Mouse (Mus musculus): ENCODE results near the gene Ptgs1. TPM values are rescaled to one million over a fixed set of nuclear protein-coding genes. Genes with fewer than 3 reads are reported as not detected.

Gene Ptgs1
- polyA plus RNA-seq, 1 experiment from 2014 or later: 3.7 TPM

DNA sequence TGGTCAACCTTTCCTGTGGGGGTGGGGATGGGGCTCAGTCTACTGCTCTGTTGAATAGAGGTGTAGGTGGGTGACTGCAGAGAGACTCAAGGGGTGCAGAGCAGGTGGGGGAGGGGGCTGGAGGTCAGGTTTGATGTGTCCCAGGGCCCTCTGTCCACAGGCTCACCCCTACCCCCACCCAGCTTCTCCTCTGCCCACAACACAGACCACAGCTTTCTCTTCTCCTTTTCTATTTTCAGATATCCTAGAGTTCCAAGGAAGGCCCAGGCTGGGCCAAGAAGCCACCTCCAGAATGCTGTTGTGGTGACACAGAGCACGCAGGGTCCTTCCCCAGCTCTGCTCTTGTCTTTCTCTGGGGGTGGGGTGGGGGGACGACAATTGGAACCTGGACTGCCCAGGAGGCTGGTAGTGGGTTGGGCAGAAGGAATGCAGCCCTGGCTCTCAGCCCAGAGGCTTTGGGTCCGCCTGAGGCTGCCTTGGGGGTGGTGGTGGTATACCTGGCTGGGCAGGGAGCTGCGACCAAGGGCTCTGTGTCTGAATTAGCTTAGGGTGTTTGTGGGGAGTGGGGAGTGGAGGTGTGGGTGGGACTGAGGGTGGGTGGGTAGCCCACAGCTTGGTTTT is 13.2 kb upstream of the Ptgs1 start:
- H3K9me3 ChIP-seq: no peaks in the 10 kb centered on the region
- no peak overlapping the region for H3K27ac ChIP-seq
- H3K36me3 ChIP-seq: no peaks in the 10 kb centered on the region

DNA sequence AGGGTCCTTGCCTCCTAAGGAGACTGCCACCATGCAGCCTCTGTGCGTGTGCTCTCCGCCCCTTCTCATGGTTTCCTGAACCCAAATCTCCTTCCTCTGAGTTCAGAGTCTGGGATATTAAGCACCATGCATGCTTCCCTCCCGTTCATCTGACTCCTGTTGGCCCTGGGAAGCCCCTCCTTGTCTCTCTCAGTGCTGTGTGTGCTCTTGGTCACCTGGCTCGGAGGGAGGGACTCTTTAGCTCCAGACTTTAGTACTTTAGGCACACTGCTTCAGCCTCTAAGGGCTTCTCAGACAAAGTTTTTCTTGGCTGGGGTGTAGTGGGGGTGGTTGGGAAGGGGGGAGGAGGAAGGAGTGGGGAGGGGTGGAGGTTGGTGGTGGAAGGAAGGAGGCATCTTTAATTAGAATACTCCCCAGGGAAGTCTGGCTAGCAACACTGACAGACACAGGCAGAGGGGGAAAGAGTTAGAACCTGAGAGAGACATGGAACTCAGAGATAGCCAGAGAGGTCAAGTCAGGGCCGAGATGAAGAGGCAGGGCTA is 12.5 kb upstream of the Ptgs1 start:
- 48% methylated on average over 5 of the region's 5 CpGs for WGBS
- Histone ChIP-seq H3K9me3 (no peaks in the 10 kb centered on the region), H3K9ac (replicated peaks) (no peak overlapping the region), H3K36me3 (no peaks in the 10 kb centered on the region), H3K4me1 (replicated peaks) (0 out of 2 replicates have a peak, but pooled peaks cover 8% of the 10 kb centered on the region), H3K27me3 (peaks cover 12% of the 10 kb centered on the region), H3K27ac (no peak overlapping the region), H3K4me3 (replicated peaks) (no peak overlapping the region), H3K4me2 (replicated peaks) (no peak overlapping the region)
- no peak for ATAC-seq

More for the DNA sequence above, 13.2 kb upstream of the Ptgs1 start:
- Histone ChIP-seq H3K4me3 (replicated peaks) (no peak overlapping the region), H3K4me2 (replicated peaks) (no peak overlapping the region), H3K27me3 (peaks cover 19% of the 10 kb centered on the region), H3K9ac (replicated peaks) (no peak overlapping the region), H3K4me1 (replicated peaks) (0 out of 2 replicates have a peak, but pooled peaks cover 8% of the 10 kb centered on the region)
- no peak for ATAC-seq
- WGBS: 64% methylated on average over 4 of the region's 4 CpGs

DNA sequence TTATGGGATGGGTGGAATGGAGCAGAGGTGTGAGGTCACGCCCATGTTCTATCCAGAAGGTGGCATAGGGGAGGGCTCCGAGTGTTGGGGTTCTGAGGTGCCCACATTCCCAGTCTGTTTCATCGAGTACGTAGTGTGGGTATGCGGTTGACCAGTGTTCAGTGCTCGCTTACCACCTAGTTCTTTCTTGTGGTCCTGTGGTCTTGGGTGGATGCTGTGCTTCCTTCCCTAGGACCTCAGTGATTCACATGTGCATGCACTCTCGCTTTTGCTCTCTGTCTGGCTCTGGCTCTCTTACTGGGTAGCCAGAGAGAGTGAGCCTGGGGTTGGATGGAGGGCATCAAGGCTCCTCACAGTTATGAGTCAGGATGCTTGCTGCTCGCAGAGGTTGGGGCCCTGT is 10.1 kb upstream of the Ptgs1 start:
- Histone ChIP-seq H3K27ac (no peak overlapping the region), H3K9ac (replicated peaks) (no peak overlapping the region), H3K36me3 (no peaks in the 10 kb centered on the region), H3K4me3 (replicated peaks) (no peak overlapping the region), H3K4me2 (replicated peaks) (no peak overlapping the region), H3K27me3 (no peaks in the 10 kb centered on the region), H3K4me1 (replicated peaks) (no peaks in the 10 kb centered on the region), H3K9me3 (no peaks in the 10 kb centered on the region)
- ATAC-seq: no peak
- WGBS: 92% methylated on average over 8 of the region's 8 CpGs

DNA sequence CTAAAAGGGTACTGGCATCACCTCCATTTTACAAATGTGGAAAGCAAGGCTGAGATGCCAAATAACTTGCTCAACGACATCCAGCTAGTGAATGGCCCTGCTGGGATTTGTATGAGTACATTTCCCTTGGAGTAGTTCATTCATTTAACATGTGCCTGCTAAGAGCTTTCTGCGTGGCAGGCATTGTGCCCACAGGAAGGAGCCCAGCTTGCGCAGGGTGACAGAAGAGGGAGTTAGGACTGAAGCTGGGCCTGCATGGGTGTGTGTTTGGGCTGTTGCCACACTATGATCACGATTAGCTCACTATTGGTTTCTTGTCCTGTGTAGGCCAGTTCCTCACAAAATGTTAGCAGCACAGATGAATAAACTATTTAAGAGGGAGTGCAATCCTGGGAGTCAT is 9.3 kb upstream of the Ptgs1 start:
- H3K4me1 ChIP-seq (replicated peaks): no peaks in the 10 kb centered on the region
- no peaks in the 10 kb centered on the region for H3K9me3 ChIP-seq
- 87% methylated on average over 4 of the region's 4 CpGs for WGBS
- H3K4me3 ChIP-seq (replicated peaks): no peak overlapping the region
- ATAC-seq: no peak
- H3K9ac ChIP-seq (replicated peaks): no peak overlapping the region
- H3K27ac ChIP-seq: no peak overlapping the region
- no peaks in the 10 kb centered on the region for H3K27me3 ChIP-seq
- no peak overlapping the region for H3K4me2 ChIP-seq (replicated peaks)
- H3K36me3 ChIP-seq: no peaks in the 10 kb centered on the region

DNA sequence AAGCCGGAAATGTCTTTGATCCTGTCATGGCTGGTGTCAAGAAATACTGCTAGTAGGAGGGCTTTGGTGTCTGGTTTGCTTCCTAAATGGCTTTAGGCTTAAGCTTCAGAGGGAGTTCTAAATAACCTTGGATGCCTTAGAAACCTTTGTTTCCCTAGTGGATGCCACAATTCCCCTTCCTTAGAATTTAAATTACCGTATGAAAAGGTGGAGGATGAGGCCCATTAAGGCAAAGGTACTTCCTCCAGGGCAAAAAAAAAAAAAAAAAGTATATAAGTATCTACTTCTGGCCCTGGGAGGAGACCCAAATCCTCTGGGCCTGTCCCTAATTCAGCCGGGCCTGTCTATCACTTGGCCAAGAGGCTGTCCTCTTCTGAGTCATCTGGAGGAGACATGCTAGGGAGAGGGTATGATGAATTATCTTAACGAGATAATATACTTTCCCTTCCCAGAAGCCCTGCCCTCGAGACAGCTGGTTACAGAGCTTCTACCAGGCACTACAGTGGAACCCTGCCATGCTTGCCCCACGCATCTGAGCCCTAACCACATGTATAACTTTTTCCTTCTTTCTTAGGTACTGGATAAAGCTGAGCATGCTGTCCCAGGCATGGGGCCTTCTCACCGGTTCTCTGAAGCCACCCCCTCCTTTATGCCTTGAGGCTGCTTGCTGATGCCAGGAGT is 7.9 kb upstream of the Ptgs1 start:
- no peak for ATAC-seq
- no peak overlapping the region for H3K4me3 ChIP-seq (replicated peaks)
- H3K9ac ChIP-seq (replicated peaks): no peak overlapping the region
- no peak overlapping the region for H3K27ac ChIP-seq
- H3K4me1 ChIP-seq (replicated peaks): no peaks in the 10 kb centered on the region
- WGBS: 67% methylated on average over 7 of the region's 7 CpGs
- H3K36me3 ChIP-seq: no peaks in the 10 kb centered on the region
- H3K4me2 ChIP-seq (replicated peaks): no peak overlapping the region
- H3K9me3 ChIP-seq: no peaks in the 10 kb centered on the region
- H3K27me3 ChIP-seq: no peaks in the 10 kb centered on the region

DNA sequence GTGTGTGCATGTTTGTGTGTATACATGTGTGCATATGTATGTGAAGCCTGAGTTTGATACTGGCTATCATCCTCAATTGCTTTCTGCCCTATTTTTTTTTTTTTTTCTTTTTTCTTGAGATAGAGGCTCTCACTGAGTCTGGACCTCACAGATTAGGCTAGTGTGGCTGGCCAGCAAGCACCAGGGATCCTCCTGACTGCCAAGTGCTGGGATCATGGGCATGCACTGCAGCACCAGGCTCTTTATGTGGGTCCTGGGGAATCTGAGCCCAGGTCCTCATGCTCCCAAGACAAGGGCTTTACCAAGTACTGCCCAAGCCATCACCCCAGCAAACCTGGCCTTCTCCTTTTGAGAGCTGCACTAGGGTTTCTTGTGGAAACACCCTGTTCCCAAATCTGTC is 6.8 kb upstream of the Ptgs1 start:
- H3K4me1 ChIP-seq (replicated peaks): no peaks in the 10 kb centered on the region
- no peak overlapping the region for H3K27ac ChIP-seq
- no peaks in the 10 kb centered on the region for H3K27me3 ChIP-seq
- no peaks in the 10 kb centered on the region for H3K9me3 ChIP-seq
- H3K4me3 ChIP-seq (replicated peaks): no peak overlapping the region
- no peaks in the 10 kb centered on the region for H3K36me3 ChIP-seq
- H3K4me2 ChIP-seq (replicated peaks): no peak overlapping the region
- H3K9ac ChIP-seq (replicated peaks): no peak overlapping the region
- ATAC-seq: no peak

DNA sequence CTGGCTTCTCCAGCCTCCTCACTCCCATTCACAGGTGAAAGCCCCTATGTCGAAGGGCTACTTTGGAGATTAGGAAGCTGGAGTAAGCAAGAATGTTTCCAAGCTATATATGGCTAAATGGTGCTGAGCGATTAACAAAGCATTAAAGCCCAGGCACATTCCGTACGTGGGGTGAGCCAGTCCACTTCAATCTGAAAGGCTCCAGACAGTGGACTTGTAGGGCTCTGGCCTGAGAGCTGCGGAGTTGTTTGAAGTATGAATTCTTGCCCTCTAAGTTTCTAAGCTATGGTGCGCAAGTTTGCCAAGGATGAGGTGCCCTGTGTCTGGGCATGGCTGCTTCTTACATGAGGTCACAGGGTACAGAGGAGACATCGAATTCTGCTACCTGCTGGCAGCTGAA is 6.1 kb upstream of the Ptgs1 start:
- WGBS: 85% methylated on average over 7 of the region's 7 CpGs
- no peak overlapping the region for H3K9ac ChIP-seq (replicated peaks)

DNA sequence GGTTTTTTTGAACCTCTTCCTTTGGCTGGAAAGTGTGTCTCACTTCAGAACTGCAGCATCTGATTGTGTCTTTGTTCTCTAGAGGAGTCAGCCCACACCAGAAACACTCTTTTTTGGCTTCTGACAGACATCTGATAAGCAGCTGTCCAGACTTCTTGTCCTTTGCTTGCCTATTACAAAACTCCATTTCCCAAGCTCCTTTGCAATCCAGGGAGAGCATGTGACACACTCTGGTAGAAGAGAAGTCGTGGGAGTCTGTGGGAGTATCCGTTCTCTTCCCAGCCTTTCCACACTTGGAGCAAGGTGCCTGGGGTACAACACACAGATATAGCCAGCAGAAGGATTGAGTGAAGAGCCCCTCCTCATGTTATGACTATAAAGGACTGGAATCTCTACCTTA is 5.6 kb upstream of the Ptgs1 start:
- H3K4me1 ChIP-seq (replicated peaks): no peaks in the 10 kb centered on the region
- WGBS: 41% methylated on average over 2 of the region's 2 CpGs
- no peaks in the 10 kb centered on the region for H3K9me3 ChIP-seq
- no peak overlapping the region for H3K4me3 ChIP-seq (replicated peaks)
- no peak overlapping the region for H3K4me2 ChIP-seq (replicated peaks)
- no peaks in the 10 kb centered on the region for H3K36me3 ChIP-seq
- 0 out of 2 replicates have a peak, but pooled peaks cover 7% of the 10 kb centered on the region for H3K27me3 ChIP-seq
- H3K9ac ChIP-seq (replicated peaks): no peak overlapping the region
- H3K27ac ChIP-seq: no peak overlapping the region
- ATAC-seq: no peak

More for the DNA sequence above, 6.1 kb upstream of the Ptgs1 start:
- 0 out of 2 replicates have a peak, but pooled peaks cover 6% of the 10 kb centered on the region for H3K27me3 ChIP-seq
- H3K27ac ChIP-seq: no peak overlapping the region
- H3K9me3 ChIP-seq: no peaks in the 10 kb centered on the region
- H3K4me2 ChIP-seq (replicated peaks): no peak overlapping the region
- H3K4me1 ChIP-seq (replicated peaks): no peaks in the 10 kb centered on the region
- H3K4me3 ChIP-seq (replicated peaks): no peak overlapping the region
- no peaks in the 10 kb centered on the region for H3K36me3 ChIP-seq
- no peak for ATAC-seq

DNA sequence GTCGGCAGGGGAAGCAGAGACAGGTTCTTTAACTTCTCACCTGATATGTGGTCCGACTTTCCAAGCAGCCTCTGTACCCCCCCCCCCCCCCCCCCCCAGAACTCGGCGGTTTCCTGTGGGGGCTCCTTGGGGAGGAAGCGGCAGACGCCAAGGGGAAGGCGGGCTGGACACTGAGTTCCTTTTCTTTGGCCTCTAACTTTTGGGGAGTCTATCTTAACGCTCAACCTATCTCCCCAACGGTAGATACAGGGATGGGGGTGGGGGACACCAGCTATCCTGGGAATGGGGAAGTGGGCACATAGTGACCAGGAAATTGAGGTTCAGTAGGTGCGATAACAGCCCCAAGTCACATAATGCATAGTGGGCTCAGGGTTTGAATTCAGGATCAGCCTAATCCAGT is 741 bp downstream of the Ptgs1 start:
- Histone ChIP-seq H3K36me3 (no peaks in the 10 kb centered on the region), H3K27ac (no peak overlapping the region), H3K27me3 (peaks cover 26% of the 10 kb centered on the region), H3K4me1 (replicated peaks) (peaks cover 10% of the 10 kb centered on the region), H3K9me3 (no peaks in the 10 kb centered on the region), H3K9ac (replicated peaks) (peak overlapping the region; percentile 61; the same call in 1 of the 2 replicates), H3K4me3 (replicated peaks) (peak overlapping the region; percentile 37), H3K4me2 (replicated peaks) (peak overlapping the region; percentile 63)
- no peak for ATAC-seq
- 53% methylated on average over 9 of the region's 10 CpGs for WGBS

DNA sequence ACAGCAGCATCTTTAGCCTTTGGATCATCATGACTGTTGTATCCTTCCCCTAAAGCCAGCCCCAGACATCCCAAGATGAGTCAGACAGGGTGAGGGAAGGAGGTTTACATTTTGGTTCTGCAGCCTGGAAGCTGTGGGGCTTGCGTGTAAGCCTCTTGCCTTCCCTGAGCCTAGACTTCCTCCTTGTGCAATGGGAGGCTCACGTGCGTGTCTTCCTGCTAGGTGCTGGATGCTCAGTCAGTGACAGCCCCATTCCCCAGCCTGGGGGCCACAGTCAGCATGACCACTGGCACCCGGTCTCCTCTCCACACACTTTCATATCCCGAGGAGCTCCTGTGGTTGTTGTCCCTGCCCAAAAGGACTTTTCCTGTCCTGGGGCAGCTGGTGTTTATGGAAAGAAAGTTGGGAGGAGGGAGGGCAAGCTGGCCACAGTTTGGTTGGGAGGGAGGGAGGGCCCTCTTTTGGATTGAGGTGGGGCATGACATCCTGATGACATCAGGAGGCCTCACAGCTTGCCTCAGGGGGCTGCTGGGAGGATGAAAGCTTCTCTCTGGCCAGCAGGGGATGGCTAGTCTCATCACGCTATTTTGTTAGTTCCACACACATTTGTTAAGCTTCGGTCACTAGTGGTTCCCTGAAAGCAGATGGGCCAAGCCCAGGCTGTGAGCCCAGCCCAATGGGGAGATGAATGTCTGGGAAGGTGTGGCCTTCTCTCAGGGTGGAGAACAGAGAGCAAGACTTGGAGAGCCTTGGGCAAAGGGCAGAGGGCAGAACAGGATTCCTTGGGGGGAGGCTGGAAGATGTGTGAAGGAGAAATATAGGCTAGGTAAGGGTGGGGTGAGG is 4.5 kb downstream of the Ptgs1 start:
- 74% methylated on average over 7 of the region's 7 CpGs for WGBS
- Histone ChIP-seq H3K4me3 (replicated peaks) (no peak overlapping the region), H3K27ac (no peak overlapping the region), H3K9ac (replicated peaks) (no peak overlapping the region), H3K9me3 (no peaks in the 10 kb centered on the region), H3K27me3 (peaks cover 18% of the 10 kb centered on the region), H3K4me2 (replicated peaks) (no peak overlapping the region), H3K36me3 (no peaks in the 10 kb centered on the region), H3K4me1 (replicated peaks) (peaks cover 10% of the 10 kb centered on the region)
- ATAC-seq: no peak

DNA sequence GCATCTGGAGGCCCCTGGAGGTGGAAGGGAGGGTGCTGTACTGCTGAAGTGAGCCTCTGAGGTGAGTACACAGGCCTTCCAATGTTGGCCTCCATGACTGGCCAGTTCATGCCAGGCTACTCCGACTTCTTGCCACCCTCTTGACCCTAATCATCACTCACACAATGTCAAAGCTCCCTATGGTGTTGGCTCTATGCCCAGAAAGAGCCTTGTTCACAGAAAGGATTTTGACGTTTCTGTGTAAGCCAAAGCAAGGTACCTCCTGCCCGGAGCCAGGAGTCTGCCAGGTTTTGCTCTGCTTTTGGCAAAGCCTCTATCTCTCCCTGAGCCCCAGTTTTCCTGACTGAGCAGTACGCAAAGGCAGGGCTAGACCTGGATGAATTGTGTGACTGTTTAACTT is 5.7 kb downstream of the Ptgs1 start:
- Histone ChIP-seq H3K9ac (replicated peaks) (no peak overlapping the region), H3K27ac (no peak overlapping the region), H3K4me3 (replicated peaks) (no peak overlapping the region), H3K4me1 (replicated peaks) (peaks cover under 1% of the 10 kb centered on the region; the same call in 1 of the 2 replicates), H3K36me3 (no peaks in the 10 kb centered on the region), H3K9me3 (no peaks in the 10 kb centered on the region), H3K4me2 (replicated peaks) (no peak overlapping the region), H3K27me3 (peaks cover 10% of the 10 kb centered on the region)
- 63% methylated on average over 4 of the region's 4 CpGs for WGBS
- no peak for ATAC-seq

DNA sequence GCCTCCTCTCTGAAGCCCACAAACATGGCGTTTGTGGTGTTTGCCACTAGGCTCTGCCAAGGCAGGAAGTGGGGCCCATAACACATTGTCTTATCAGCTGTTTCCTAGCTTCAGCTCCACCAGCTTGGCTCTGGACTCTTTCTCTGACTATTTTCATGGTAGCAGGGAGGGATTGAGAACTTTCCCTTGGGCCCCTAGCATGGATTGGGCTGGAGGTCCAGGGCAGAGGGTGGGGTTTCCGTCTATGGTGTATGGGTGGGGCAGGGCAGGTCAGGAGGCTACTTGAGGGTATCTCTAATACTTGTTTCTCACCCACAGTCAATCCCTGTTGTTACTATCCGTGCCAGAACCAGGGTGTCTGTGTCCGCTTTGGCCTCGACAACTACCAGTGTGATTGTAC is 6.7 kb downstream of the Ptgs1 start:
- H3K9ac ChIP-seq (replicated peaks): no peak overlapping the region
- H3K36me3 ChIP-seq: no peaks in the 10 kb centered on the region
- H3K4me1 ChIP-seq (replicated peaks): no peaks in the 10 kb centered on the region
- H3K4me2 ChIP-seq (replicated peaks): no peak overlapping the region
- ATAC-seq: no peak
- no peak overlapping the region for H3K4me3 ChIP-seq (replicated peaks)
- WGBS: 93% methylated on average over 5 of the region's 5 CpGs
- H3K9me3 ChIP-seq: no peaks in the 10 kb centered on the region
- no peak overlapping the region for H3K27ac ChIP-seq
- no peaks in the 10 kb centered on the region for H3K27me3 ChIP-seq

Data from midbrain, embryonic 13.5 days (tissue).